Mouse (Mus musculus) thymus, postnatal 4 days (tissue): ENCODE results near the gene Adra1d.
A peak's percentile ranks its signal among the peaks of the same experiment; 100 is the strongest.

Experiments used
- DNase-seq: peaks from one replicate; pipeline ENCODE4 v3.0.0; 2021

Adra1d gene

DNA sequence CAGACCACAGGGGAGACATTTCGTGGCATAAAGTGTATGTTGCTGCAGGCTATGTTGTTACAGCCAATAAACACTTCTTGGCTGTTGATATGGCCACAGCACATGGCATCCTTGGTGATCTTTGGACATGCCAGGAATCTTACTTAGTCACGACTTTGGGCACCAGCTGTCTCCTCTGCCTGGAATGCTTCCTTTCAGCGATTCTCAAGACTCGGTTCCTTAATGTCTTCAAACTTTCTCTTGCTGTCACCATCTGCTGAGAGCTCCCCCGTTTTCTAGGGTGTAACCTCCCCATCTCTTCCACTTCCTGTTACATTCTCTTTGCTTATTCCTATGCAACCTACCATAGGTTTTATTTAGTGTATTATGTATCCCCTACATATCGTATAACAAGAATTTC, 22.3 kb downstream of the Adra1d start:
- no peak for DNase-seq

DNA sequence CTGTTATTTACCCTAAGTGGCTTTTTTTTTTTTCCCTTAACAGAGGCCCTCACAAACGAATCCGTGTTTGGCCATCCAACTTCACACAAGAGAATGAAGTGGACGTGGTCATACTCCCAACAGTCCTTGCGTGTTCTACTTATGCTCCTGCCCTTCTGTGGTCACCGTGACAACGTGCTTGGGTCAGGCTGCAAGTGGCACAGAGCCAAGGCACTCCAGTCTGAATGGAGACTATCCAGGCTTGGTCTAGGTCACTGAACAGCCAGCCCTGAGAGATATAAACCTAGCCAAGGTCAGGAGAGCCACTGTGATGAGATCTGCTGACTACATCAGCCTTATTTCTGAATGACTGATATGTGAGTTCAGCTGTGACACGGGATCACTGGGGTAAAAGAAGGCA, 23.7 kb downstream of the Adra1d start:
- no peak for DNase-seq

DNA sequence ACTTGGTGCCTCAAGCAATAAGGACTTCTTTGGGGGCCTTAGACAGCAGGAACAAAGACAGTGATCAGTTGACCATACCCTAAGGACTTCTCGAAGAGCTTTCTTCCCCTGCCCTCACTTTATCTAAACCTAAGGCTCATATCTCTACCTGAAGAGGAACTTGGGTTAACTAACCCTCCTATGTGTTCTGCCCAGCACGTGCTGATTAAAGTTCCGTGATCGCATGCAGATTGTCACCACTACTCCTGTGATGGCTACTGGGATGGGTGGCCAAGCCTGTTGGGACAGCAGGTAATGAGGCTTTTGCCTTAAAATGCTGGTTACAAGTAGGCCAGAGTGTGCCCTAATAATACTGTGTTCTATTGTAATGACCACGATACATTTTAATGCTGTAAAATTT, 26.9 kb downstream of the Adra1d start:
- no peak for DNase-seq

DNA sequence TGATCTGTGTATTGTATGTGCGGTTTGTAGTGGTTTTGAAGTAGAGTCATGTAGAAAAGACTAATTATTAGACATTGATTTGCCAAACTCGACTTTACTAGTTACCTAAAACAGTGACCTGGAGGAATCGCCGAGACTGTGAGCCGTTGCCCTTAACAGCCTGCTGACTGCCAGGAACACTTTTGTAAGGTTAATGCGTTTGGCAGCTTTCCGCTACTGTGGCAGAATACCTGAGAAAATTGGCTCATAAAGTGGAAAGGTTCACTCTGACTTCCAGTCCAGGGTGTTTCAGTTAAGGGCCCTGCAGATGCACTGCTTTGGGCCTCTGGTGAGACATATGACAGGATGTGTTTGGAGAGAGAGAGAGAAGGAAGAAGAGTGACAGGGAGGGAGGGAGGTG, 30.8 kb downstream of the Adra1d start:
- no peak for DNase-seq

DNA sequence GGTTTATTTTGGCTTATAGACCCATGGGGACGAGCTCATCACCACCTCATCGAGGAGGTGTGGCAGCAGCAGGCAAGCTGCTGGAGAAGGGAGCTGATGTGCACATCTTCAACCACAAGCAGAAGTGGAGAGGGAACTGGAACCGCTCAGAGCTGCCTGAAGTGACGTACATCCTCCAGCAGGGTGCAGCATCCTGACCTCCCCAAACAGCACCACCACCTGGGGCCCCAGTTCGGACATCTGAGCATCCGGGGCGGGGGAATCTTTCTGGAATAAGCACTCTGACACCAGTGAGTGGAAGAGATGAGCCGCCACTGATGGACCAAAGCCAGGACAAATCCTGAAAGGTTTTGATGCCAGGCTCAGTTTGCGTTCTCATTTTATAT, 31.5 kb downstream of the Adra1d start:
- DNase-seq = peak; percentile 73

DNA sequence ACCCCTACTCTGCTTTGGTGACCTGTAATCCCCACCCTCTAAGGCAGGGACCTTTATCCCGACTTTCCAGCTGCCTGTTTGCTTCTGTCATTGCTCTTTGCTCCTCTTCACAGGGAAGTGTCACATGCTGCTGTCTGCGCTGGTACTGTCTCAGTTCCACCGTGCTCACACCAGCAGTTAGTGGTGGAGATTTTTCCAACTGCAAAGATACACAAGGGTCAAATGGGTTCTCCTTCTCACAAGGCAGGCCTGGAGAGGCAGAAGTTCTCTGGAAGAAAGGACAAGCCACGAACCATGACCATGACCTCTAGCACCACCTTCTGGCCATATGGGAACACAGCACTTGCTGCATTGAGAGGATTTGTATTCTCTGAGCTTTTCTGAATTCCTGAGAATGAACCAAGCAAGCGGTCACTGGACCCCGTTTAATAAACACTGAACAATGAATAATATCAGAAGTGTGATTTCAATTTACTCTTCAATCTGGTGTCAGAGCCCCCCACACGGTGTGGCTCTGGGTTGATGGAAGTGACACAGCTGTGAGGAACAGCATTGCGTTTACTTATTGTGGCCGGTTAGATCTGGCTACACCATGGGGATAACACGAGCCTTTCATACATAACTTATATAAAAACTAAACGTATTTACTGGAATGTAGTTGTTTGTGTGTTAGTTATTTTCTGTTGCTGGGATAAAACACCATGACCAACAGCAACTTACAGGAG, 32.0 kb downstream of the Adra1d start:
- peak; percentile 66 for DNase-seq

DNA sequence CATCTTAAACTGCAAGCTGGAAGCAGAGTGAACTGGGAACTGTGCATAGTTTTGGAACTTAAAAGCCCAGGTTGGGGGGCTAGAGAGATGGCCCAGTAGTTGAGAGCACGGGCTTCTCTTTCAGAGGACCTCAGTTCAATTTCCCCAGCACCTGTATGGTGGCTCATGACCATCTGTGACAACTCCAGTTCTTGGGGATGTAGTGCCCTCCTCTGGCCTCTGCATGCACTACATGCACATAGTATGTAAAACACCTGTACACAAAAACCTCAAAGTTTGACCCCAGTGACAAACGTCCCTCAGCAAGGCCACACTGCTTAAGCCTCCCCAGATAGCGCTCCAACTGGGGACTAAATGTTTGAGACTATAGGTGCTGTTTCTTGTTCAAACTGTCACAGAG, 35.0 kb downstream of the Adra1d start:
- DNase-seq = peak; percentile 78

DNA sequence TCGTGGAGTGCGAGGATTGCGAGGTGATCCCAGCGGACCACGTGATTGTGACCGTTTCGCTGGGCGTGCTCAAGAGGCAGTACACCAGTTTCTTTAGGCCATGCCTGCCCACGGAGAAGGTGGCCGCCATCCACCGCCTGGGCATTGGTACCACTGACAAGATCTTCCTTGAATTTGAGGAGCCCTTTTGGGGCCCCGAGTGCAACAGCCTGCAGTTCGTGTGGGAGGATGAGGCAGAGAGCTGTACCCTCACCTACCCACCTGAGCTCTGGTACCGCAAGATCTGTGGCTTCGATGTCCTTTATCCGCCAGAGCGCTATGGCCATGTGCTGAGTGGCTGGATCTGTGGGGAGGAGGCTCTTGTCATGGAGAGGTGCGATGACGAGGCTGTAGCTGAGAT, 41.3 kb downstream of the Adra1d start:
- DNase-seq = no peak

DNA sequence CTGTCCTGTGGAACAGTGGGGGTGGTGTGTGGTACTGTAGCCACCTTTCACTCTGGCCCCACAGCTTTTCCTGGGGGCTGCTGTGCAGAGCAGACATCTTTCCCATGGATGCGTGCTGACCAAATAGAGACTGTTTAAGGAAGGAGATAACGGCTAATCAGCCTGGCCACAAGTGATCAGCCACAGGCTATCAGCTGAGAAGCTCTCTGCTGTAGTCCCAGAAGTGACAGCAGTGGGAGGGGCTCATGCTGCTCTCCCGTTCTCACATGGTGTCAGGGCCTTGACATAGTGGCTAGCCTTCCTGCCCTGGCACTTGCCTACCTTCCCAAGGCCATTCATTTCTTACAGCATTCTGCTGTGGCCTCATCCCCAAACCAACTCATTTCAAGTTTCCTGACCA, 43.3 kb downstream of the Adra1d start:
- no peak for DNase-seq

DNA sequence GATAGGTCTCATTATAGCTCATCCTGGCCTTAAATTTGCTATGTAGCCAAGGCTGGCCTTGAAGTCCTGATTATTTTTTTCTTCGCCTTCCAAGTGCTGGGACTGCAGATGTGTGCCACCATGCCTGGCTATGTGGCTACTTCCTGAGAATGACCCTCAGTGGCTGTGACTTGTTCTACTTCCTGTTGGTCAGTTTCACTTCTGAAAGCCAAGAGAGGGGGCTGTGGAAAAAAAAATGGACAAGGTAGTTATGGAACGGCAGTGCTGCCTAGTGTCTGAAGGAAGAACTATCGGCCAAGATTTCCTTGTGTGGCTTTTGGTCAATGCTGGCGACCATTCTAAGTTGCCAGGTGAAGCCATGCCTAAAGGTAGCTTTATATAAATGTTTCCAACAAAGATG, 44.5 kb downstream of the Adra1d start:
- DNase-seq = no peak

DNA sequence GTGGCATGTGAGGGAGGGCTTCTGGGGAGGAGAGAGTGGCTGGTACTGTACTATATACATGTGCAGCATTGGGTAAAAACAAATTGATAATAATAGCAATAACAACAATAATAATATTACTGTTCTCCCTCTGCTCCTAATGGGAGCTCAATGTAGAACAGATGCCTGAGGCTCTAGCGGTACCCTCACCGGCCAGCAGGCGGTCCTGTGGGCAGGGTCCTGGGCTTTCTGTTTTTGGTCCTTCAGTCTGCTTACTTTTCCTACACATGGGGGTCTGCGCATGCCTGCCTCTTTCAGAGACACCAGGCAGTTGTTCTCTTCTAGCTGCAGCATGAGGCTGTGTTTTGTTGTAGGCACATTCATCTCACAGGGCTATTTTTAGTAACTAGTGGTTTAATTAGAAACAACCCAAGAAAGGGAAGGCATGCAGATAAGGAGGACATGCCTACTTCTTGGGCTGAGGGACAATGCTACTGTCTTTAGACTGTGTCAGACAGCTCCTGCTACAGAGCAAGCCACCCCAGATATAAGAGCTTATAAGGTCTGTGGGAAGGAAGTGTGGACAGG, 47.9 kb downstream of the Adra1d start:
- no peak for DNase-seq

DNA sequence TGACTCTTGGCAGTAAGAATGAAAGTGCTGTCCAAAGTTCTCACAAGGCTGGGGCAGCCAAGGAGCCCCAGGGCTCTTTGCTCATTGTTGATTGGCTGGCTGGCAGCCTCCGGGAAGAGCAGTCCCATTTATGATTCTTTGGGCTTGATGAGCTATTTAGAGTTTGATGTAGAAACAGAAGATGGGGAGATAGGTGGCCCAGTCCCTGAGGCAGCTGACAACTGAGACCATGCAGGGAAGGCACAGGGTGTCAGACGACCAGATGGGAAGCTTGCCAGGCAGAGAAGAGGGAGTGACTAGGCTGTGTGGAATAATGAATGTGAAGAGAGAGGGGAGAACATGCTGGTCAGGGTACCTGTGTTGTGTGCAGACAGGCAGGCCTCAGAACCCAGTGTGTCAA, 48.6 kb downstream of the Adra1d start:
- no peak for DNase-seq

DNA sequence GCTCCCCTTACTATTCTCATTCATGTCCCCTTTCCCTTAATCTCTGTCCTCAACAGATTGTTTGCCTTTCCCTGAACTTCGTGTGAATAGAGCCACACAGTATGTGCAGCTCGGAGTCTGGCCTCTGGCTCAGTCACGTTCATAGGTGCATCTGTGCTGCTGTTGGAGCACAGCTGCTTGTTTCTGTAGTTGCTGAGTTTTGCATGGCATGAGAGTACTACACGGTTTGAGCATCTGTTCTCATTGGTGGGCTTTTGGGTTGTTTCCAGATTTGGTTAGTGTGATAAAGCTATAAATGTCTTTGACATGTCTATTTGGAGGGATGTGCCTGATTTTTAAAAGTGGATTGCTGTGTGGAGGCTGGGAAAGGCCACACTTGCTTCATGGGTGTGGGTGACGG, 51.6 kb downstream of the Adra1d start:
- DNase-seq = no peak

DNA sequence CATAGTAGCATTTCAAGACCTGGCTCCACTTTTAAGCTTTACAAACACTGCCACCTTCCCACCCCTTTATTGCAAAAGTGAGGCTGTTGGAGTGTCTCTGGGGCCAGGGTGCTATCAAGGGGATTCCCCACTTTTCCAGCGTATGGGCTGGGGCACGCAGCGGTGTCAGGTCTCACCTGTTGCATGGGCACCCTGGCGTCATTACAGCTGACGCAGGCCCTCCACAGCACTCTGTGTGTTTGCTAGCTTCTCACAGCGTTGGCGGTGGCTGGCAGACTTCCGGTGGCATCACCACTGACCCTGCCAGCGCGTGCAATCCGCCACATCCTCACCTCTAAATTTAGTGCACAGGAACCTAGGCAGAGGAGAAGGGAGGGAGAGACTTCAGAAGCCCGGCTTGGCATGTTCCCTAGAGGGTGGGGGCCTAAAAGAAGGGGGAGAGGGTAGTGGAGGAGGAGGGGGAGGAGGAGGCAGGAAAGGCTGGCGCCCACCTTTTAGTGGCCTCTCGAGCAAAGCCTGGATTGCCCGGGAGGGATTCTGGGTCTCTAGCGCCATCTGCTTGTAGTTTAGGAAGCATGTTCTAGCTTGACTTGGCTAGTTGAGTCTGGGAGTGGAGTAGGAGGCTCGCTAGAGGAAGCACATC, 52.3 kb downstream of the Adra1d start:
- DNase-seq = peak; percentile 74

DNA sequence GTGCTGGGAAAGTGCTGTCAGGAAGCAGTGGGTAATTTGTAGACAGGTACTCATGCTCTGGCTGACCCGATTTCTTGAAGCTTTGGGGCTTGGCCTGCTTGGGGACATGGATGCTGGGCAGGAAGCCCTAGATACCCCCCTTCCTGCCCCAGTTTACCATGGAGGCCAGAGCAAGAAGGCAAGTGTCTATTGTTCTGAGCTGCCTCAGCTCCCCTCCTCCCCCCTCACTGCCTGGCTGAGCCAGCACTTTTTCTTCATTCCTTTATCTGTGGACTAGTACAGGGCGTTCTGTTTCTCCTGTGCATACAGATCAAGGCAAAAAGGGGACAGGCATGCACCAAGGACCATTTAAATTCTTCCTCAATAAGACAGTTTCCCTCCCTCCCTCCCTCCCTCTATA, 53.6 kb downstream of the Adra1d start:
- DNase-seq = no peak

DNA sequence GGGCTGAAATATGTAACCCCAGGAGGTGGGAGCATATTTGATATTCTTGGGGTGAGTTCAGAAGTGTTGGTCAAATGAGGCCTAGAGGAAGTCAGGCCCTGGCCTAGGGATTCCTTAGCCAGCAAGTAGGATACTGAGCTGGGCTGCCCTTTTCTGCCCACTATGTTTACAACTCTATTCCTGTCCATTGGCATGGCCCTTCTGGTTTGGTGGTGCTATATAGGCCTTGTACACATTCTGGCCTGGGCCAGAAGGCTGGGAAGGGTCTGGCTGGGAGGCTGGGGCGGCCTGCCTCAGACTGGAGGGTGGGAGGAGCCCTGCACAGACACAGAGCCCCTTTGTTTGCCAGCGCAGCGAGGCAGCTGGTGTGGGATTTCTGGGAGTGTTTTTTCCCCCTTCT, 55.7 kb downstream of the Adra1d start:
- no peak for DNase-seq

DNA sequence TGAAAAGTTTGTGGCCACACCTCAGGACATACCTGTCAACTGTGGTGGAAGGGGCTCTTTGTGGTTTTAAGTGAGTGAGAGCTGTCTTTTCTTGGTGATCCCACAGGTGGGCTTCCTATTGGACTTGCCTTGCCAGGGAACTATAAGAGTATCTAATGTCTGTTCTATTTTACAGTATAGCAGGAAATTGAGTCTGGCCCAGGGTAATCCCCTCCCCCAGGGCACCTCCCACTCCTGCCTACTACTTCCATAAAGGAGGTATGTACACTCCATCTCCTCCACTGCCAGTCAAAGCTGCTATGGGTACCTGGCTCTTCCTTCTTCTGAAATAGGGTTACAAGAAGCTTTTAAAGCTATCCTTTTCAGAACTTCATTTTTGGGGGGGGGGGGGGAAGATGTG, 56.7 kb downstream of the Adra1d start:
- no peak for DNase-seq

DNA sequence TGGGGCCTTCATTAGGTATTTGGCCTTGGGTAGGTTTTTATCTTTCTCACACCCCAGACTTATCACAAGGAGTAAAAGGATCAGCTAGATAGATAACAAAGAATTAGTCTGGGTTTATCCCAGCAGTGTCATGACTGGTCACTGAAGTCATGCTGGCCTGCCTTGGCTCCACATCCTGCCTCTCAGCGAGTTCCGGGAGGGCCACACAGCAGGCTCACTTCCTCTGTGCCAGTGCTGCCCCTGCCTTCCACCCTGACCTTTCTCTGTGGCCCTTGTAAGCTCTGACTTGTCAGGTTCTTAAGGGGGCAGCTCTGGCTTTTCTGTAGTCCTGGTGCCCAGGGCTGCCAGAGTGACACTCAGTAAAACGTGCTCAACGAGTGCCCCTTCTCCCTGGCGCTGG, 59.5 kb downstream of the Adra1d start:
- no peak for DNase-seq

DNA sequence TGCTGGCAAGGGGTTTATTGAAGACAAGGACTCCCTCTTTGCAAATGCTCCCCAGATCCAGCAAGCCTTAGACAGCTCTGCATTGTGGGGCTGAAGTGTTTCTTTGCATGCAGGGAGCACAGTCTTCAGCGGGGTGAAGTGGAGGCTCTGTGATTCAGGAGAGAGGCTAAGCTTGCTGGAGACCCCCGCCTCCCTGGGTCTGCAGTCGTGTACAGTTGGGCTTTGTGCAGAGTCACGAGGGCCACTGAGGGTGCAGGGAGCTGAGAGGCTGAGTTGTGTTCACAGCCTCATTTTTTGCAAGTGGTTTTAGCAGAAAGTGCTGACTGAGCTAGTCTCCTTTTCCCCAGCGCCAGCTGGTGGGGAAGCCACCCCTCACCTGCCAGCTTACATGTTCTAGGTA, 60.2 kb downstream of the Adra1d start:
- DNase-seq = no peak

DNA sequence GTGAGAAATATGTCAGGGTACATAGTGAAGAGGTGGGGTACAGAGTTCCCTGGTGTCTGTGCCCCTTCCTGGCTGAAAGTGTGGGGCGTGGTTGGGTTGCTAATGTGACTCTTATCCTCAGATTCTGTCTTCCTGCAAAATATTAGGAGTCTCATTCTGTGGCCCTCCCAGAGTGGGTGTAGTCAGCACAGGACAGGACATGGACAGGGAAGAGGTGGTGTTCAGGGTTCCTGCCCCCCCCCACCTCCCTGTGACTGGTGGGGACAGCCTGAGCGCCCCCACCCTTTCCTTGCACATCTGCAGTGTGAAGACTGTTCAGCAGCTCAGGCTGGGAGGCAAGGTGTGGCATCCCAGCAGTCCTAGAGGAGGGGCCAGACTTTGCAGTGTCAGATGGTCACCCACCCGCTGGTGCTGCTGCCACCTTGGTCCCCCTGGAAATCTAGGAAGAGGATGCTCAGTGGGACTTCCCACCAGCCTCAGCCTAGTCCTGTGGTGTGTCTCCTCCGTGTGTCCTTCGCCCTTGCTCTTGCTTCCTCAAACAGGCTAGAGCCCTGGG, 62.7 kb downstream of the Adra1d start:
- DNase-seq = peak; percentile 9

DNA sequence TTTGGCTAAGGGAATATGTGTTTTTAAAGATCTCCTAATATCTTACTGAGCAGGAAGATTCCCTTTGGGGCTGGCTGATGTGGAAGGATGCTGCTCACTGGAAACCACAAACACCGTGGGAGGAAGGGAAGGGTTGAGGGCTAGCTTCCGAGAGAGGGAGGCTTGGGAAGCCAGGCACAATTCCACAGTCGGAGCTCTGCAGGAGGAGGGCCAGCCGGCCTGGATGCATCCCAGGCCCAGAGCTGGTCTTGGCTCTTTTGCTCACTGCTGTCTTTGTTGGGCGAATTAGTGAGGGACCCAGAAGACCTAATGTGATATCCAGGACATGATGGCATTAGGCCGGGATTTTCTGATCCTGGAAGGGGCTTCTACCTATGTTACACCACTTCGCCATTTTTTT, 63.9 kb downstream of the Adra1d start:
- DNase-seq = no peak

DNA sequence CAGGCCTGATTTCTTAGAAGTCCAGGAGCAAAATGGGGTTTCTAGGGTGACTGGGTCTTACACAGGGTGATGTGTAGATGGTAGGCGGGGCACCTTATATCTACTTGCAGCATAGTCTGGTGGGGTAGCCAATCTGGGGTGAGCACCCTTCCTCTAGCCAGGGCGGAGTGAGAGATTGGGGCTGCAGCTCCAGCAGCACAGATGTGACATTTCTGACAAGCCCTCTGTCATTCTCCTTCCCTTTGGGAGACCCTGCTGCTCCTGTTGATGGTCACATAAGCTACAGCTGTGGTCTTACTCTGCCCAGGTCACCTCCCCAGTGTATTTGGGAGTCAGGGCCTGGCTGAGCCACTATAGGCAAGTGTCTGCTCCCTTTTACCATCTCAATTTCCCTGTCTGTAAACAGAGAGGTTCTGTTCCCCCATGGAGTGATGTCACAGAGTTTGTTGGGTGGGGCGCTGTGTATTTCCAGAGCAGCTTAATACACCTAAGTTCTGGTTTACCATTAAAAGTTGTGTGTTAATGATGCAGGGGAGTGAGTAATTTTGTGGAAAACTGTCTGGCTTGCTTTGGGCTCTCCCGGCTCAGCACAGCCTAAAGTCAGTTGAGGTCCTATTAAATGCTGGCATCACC, 64.7 kb downstream of the Adra1d start:
- no peak for DNase-seq

DNA sequence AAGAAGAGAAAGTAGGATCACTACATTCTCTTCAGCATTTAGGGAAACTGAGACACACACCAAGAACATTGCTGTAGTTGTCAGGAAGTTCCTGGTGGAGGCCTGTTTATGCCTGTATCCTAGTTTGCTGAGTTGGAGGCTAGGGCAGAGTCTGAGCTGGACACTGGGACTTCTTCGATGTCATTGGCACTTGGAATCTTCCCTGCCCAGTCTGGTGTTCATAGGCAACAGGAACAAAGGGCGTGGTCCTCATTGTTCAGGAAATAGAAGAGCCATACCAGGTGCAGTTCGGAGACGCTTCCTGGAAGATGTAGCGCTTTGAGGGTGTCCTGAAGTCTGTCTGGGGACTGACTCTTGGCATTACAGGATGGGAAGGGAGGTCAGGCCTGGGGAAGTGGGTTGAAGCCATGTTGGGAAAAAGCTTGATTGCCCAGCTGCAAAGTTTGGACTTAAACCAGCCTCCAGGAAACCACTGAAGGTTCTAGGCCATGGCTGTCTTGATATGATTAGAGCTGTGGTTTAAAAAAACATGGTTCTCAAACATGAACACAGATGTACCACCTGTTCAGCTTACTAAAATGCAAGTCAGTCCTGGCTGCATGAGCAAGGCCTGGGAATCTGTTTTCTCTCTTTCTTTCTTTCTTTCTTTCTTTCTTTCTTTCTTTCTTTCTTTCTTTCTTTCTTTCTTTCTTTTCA, 65.8 kb downstream of the Adra1d start:
- no peak for DNase-seq
